Mouse (Mus musculus): Measurements from ENCODE around the gene Depp1. TPM values are rescaled to one million over a fixed set of nuclear protein-coding genes. Genes with fewer than 3 reads are reported as not detected.

Gene Depp1
- polyA plus RNA-seq (2014; fragmentation: Illumina TruSeq; extraction: RNeasy Lipid Tissue Mini Kit (QIAGEN cat#74804); ENCODE audit: low read depth, low replicate concordance): not detected

GRCm38 (mm10) chr6:116650406-116650805 lies at the start of gene Depp1:
Gene Depp1 (plus strand): TSS chr6:116650609.

GRCm38 (mm10) chr6:116628539-116629171 lies 21.8 kb upstream of the Depp1 start, which contains the start of gene Zfp422:
Gene Zfp422 (minus strand): TSS chr6:116628999.

DNA sequence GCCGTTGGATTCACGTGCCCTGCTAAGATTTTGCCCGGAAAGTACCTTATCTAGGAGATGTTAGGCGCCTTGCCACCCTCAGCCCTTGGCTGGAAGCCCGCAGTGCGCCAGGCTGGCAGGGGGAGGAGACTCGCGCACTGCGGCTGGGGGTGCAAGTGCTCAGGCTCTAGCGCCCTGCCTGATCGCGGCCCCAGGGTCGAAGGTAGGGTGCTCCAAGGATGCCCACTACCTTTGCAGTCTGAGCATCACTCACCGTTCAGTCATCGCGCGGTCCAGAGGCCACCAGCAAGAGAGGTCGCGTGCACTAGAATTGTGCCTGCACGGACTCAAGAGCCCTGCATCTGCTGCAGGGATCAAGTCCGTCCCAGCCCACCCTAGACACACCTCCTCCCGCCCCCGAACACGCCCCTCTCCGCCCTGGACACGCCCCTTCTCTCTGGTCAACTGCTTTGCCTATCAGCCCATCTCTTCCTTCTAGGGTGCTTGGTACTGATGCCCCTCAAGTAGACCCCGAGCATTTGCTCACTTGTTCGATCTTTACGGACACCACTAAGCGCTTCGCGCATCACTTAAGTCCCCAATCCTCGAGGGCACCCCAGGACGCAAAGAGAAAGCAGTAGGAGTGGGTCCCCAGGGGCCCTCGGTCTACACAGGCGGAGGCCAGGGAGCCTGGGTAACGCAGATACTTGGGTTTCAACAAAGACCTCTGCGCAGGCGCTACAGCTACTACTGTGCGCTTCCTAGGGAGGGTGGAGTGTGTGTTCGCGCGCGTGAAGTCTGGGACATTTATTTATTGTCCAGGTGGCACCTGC lies 23.3 kb downstream of the Depp1 start, which contains the start of gene Rassf4:
Gene Rassf4, minus strand, starts transcription at position 482 of the 812 bp plus-strand sequence.

Other genes with a start within 250 kb of the Depp1 start
- gene Alox5, start 189.4 kb upstream of the Depp1 start, polyA plus RNA-seq (2014; fragmentation: Illumina TruSeq; extraction: RNeasy Lipid Tissue Mini Kit (QIAGEN cat#74804); ENCODE audit: low read depth, low replicate concordance): 1.5 TPM
- not detected for gene Olfr211, start 161.5 kb upstream of the Depp1 start, polyA plus RNA-seq (2014; fragmentation: Illumina TruSeq; extraction: RNeasy Lipid Tissue Mini Kit (QIAGEN cat#74804); ENCODE audit: low read depth, low replicate concordance)
- not detected for gene Olfr212, start 144.1 kb upstream of the Depp1 start, polyA plus RNA-seq (2014; fragmentation: Illumina TruSeq; extraction: RNeasy Lipid Tissue Mini Kit (QIAGEN cat#74804); ENCODE audit: low read depth, low replicate concordance)
- gene Olfr213, start 112.2 kb upstream of the Depp1 start, polyA plus RNA-seq (2014; fragmentation: Illumina TruSeq; extraction: RNeasy Lipid Tissue Mini Kit (QIAGEN cat#74804); ENCODE audit: low read depth, low replicate concordance): not detected
- gene Gm5580, start 99.5 kb upstream of the Depp1 start, polyA plus RNA-seq (2014; fragmentation: Illumina TruSeq; extraction: RNeasy Lipid Tissue Mini Kit (QIAGEN cat#74804); ENCODE audit: low read depth, low replicate concordance): not detected
- not detected for gene Olfr214, start 96.4 kb upstream of the Depp1 start, polyA plus RNA-seq (2014; fragmentation: Illumina TruSeq; extraction: RNeasy Lipid Tissue Mini Kit (QIAGEN cat#74804); ENCODE audit: low read depth, low replicate concordance)
- not detected for gene Olfr215, start 66.4 kb upstream of the Depp1 start, polyA plus RNA-seq (2014; fragmentation: Illumina TruSeq; extraction: RNeasy Lipid Tissue Mini Kit (QIAGEN cat#74804); ENCODE audit: low read depth, low replicate concordance)
- gene Zfp422, start 21.6 kb upstream of the Depp1 start, polyA plus RNA-seq (2014; fragmentation: Illumina TruSeq; extraction: RNeasy Lipid Tissue Mini Kit (QIAGEN cat#74804); ENCODE audit: low read depth, low replicate concordance): 69.3 TPM
- gene Rassf4, start 23.3 kb downstream of the Depp1 start, polyA plus RNA-seq (2014; fragmentation: Illumina TruSeq; extraction: RNeasy Lipid Tissue Mini Kit (QIAGEN cat#74804); ENCODE audit: low read depth, low replicate concordance): 10.9 TPM
- gene Tmem72, start 66.3 kb downstream of the Depp1 start, polyA plus RNA-seq (2014; fragmentation: Illumina TruSeq; extraction: RNeasy Lipid Tissue Mini Kit (QIAGEN cat#74804); ENCODE audit: low read depth, low replicate concordance): 0.03 TPM

Measured in sigmoid colon, adult 10 weeks (tissue).